Comparison of ENCODE assay signal across 18 mouse cellular contexts in genomic region chr4:126115411-126115810, GRCm38 (mm10). TPM values are rescaled to one million over a fixed set of nuclear protein-coding genes. Genes with fewer than 3 reads are reported as not detected.
DNase-seq lines count a peak whose midpoint lies in the region; ATAC-seq lines count a peak whose summit lies in the region.
"Had no signal": no experiment of that assay in that cellular context is flagged by ENCODE, and none has a peak within 500 bp of the region (broad histone marks: within the 10 kb centered on the region; RNA-seq: fewer than 3 reads in every experiment).

No protein-coding gene starts in this region.

- no peak for ATAC-seq in embryonic facial prominence, embryonic 13.5 days (ENCODE audit: insufficient number of reproducible peaks, insufficient read depth, low FRiP score, low TSS enrichment, low read depth)
- no peak for ATAC-seq in kidney, embryonic 15.5 days (replicated peaks; ENCODE audit: low FRiP score)
- no peak for ATAC-seq in midbrain, embryonic 11.5 days (ENCODE audit: low FRiP score)
- no peak for ATAC-seq in midbrain, embryonic 16.5 days
- no peak for ATAC-seq in limb, embryonic 13.5 days (ENCODE audit: low FRiP score, low read depth)
- ATAC-seq in forebrain, embryonic 12.5 days (ENCODE audit: low FRiP score): no peak
- ATAC-seq: forebrain, embryonic 16.5 days; hindbrain, embryonic 16.5 days had no signal

- no peaks in the 10 kb centered on the region for H3K27me3 ChIP-seq in embryonic facial prominence, embryonic 13.5 days
- no peaks in the 10 kb centered on the region for H3K27me3 ChIP-seq in embryonic facial prominence, embryonic 10.5 days (replicated peaks; ENCODE audit: low read depth, poor library complexity, severe bottlenecking)
- no peaks in the 10 kb centered on the region for H3K27me3 ChIP-seq in kidney, embryonic 15.5 days
- H3K27me3 ChIP-seq in midbrain, embryonic 11.5 days (ENCODE audit: control insufficient read depth, insufficient read depth, low read length): no peaks in the 10 kb centered on the region
- H3K27me3 ChIP-seq in midbrain, embryonic 16.5 days (ENCODE audit: control insufficient read depth, insufficient read depth, low read depth, low read length): no peaks in the 10 kb centered on the region
- H3K27me3 ChIP-seq in limb, embryonic 13.5 days: no peaks in the 10 kb centered on the region
- H3K27me3 ChIP-seq in forebrain, embryonic 12.5 days: no peaks in the 10 kb centered on the region
- H3K27me3 ChIP-seq: heart, embryonic 12.5 days; hindbrain, embryonic 12.5 days had no signal

- WGBS in embryonic facial prominence, embryonic 13.5 days: 81% methylated on average over 9 of the region's 9 CpGs
- WGBS in embryonic facial prominence, embryonic 10.5 days: 85% methylated on average over 9 of the region's 9 CpGs
- 79% methylated on average over 9 of the region's 9 CpGs for WGBS in kidney, embryonic 15.5 days
- 92% methylated on average over 9 of the region's 9 CpGs for WGBS in midbrain, embryonic 11.5 days
- 84% methylated on average over 9 of the region's 9 CpGs for WGBS in midbrain, embryonic 16.5 days
- WGBS in limb, embryonic 13.5 days: 90% methylated on average over 9 of the region's 9 CpGs
- 92% methylated on average over 9 of the region's 9 CpGs for WGBS in forebrain, embryonic 12.5 days

- no peaks in the 10 kb centered on the region for H3K9me3 ChIP-seq in embryonic facial prominence, embryonic 13.5 days
- no peaks in the 10 kb centered on the region for H3K9me3 ChIP-seq in embryonic facial prominence, embryonic 10.5 days
- no peaks in the 10 kb centered on the region for H3K9me3 ChIP-seq in kidney, embryonic 15.5 days (replicated peaks)
- no peaks in the 10 kb centered on the region for H3K9me3 ChIP-seq in midbrain, embryonic 11.5 days (ENCODE audit: control insufficient read depth, low read length)
- no peaks in the 10 kb centered on the region for H3K9me3 ChIP-seq in midbrain, embryonic 16.5 days (replicated peaks; ENCODE audit: control insufficient read depth, low read length, poor library complexity, severe bottlenecking)
- no peaks in the 10 kb centered on the region for H3K9me3 ChIP-seq in limb, embryonic 13.5 days
- no peaks in the 10 kb centered on the region for H3K9me3 ChIP-seq in forebrain, embryonic 12.5 days
- H3K9me3 ChIP-seq: heart, embryonic 12.5 days; hindbrain, embryonic 12.5 days had no signal

- no peak overlapping the region for H3K4me2 ChIP-seq in embryonic facial prominence, embryonic 13.5 days
- no peak overlapping the region for H3K4me2 ChIP-seq in kidney, embryonic 15.5 days
- H3K4me2 ChIP-seq in midbrain, embryonic 11.5 days: no peak overlapping the region
- H3K4me2 ChIP-seq in midbrain, embryonic 16.5 days (ENCODE audit: low read length): no peak overlapping the region
- H3K4me2 ChIP-seq in limb, embryonic 13.5 days (replicated peaks): no peak overlapping the region
- no peak overlapping the region for H3K4me2 ChIP-seq in forebrain, embryonic 12.5 days
- H3K4me2 ChIP-seq: heart, embryonic 12.5 days; hindbrain, embryonic 12.5 days had no signal

- no peak for DNase-seq in embryonic facial prominence, embryonic 10.5 days (ENCODE audit: low spot score)
- DNase-seq in kidney, postnatal 36 days: peak; percentile 40 to 47
- DNase-seq in midbrain, embryonic 11.5 days (ENCODE audit: low spot score, missing footprints): peak; percentile 68
- DNase-seq: adrenal gland, postnatal 14 days; cerebellum, adult 11-12 months; cerebellum, adult 9-11 months; cerebellum, postnatal 36 days; gastrocnemius, postnatal 25 days; heart, postnatal 36 days had no signal

- H3K4me1 ChIP-seq in embryonic facial prominence, embryonic 13.5 days: peaks cover 19% of the 10 kb centered on the region
- H3K4me1 ChIP-seq in embryonic facial prominence, embryonic 10.5 days: peaks cover 25% of the 10 kb centered on the region
- H3K4me1 ChIP-seq in kidney, embryonic 15.5 days: peaks cover 44% of the 10 kb centered on the region
- peaks cover 10% of the 10 kb centered on the region for H3K4me1 ChIP-seq in midbrain, embryonic 11.5 days (ENCODE audit: control insufficient read depth, insufficient read depth, low read length)
- H3K4me1 ChIP-seq in midbrain, embryonic 16.5 days (ENCODE audit: control insufficient read depth, insufficient read depth, low read length): peaks cover 12% of the 10 kb centered on the region
- peaks cover 19% of the 10 kb centered on the region for H3K4me1 ChIP-seq in limb, embryonic 13.5 days
- peaks cover 21% of the 10 kb centered on the region for H3K4me1 ChIP-seq in forebrain, embryonic 12.5 days

- H3K27ac ChIP-seq in embryonic facial prominence, embryonic 13.5 days: no peak overlapping the region
- no peak overlapping the region for H3K27ac ChIP-seq in embryonic facial prominence, embryonic 10.5 days (replicated peaks)
- H3K27ac ChIP-seq in kidney, embryonic 15.5 days: no peak overlapping the region
- no peak overlapping the region for H3K27ac ChIP-seq in midbrain, embryonic 11.5 days (ENCODE audit: low read depth, low read length)
- H3K27ac ChIP-seq in midbrain, embryonic 16.5 days (ENCODE audit: low read length): no peak overlapping the region
- H3K27ac ChIP-seq in limb, embryonic 13.5 days: no peak overlapping the region
- no peak overlapping the region for H3K27ac ChIP-seq in forebrain, embryonic 12.5 days
- H3K27ac ChIP-seq: hindbrain, embryonic 12.5 days had no signal

- 0 out of 2 replicates have a peak, but pooled peaks cover 3% of the 10 kb centered on the region for H3K36me3 ChIP-seq in embryonic facial prominence, embryonic 13.5 days
- H3K36me3 ChIP-seq in embryonic facial prominence, embryonic 10.5 days (replicated peaks): peaks cover 24% of the 10 kb centered on the region; the same call in 1 of the 2 replicates
- peaks cover 15% of the 10 kb centered on the region for H3K36me3 ChIP-seq in kidney, embryonic 15.5 days
- H3K36me3 ChIP-seq in midbrain, embryonic 11.5 days (ENCODE audit: control insufficient read depth, insufficient read depth, low read length): no peaks in the 10 kb centered on the region
- no peaks in the 10 kb centered on the region for H3K36me3 ChIP-seq in midbrain, embryonic 16.5 days (ENCODE audit: control insufficient read depth, insufficient read depth, low read length)
- H3K36me3 ChIP-seq in limb, embryonic 13.5 days: peaks cover 11% of the 10 kb centered on the region; the same call in 1 of the 2 replicates
- 0 out of 2 replicates have a peak, but pooled peaks cover 7% of the 10 kb centered on the region for H3K36me3 ChIP-seq in forebrain, embryonic 12.5 days (replicated peaks)

- 0 out of 2 replicates have a peak overlapping the region, but pooled peaks have one; percentile 11 for H3K9ac ChIP-seq in embryonic facial prominence, embryonic 13.5 days
- H3K9ac ChIP-seq in kidney, embryonic 15.5 days: no peak overlapping the region
- no peak overlapping the region for H3K9ac ChIP-seq in midbrain, embryonic 11.5 days (ENCODE audit: low read length)
- H3K9ac ChIP-seq in midbrain, embryonic 16.5 days (ENCODE audit: low read depth, low read length): no peak overlapping the region
- H3K9ac ChIP-seq in limb, embryonic 13.5 days: 0 out of 2 replicates have a peak overlapping the region, but pooled peaks have one; percentile 19
- no peak overlapping the region for H3K9ac ChIP-seq in forebrain, embryonic 12.5 days
- H3K9ac ChIP-seq: heart, embryonic 12.5 days; hindbrain, embryonic 12.5 days had no signal

- H3K4me3 ChIP-seq in embryonic facial prominence, embryonic 13.5 days: no peak overlapping the region
- H3K4me3 ChIP-seq in embryonic facial prominence, embryonic 10.5 days: no peak overlapping the region
- no peak overlapping the region for H3K4me3 ChIP-seq in kidney, embryonic 15.5 days (replicated peaks)
- H3K4me3 ChIP-seq in midbrain, embryonic 11.5 days (ENCODE audit: low read depth, low read length): no peak overlapping the region
- H3K4me3 ChIP-seq in midbrain, embryonic 16.5 days (ENCODE audit: low read depth, low read length): no peak overlapping the region
- no peak overlapping the region for H3K4me3 ChIP-seq in limb, embryonic 13.5 days
- no peak overlapping the region for H3K4me3 ChIP-seq in forebrain, embryonic 12.5 days (replicated peaks)
- H3K4me3 ChIP-seq: heart, embryonic 12.5 days; hindbrain, embryonic 12.5 days had no signal

RNA-seq across cellular contexts. Expression of gene Stk40, which starts 11.7 kb away (rescaled TPM):
- 34.9 and 36.6 TPM in 2 replicates for polyA plus RNA-seq in embryonic facial prominence, embryonic 13.5 days (2015; fragmentation: Nextera tagmentation; extraction: Ambion mirVana)
- polyA plus RNA-seq in embryonic facial prominence, embryonic 10.5 days (2016; fragmentation: Nextera tagmentation; extraction: Ambion mirVana): 43.8 and 44.5 TPM in 2 replicates
- polyA plus RNA-seq in kidney, embryonic 15.5 days (2015; fragmentation: Nextera tagmentation; extraction: Ambion mirVana): 38.2 and 41.3 TPM in 2 replicates
- 20.8 and 25.4 TPM in 2 replicates for polyA plus RNA-seq in midbrain, embryonic 11.5 days (2014; fragmentation: Nextera tagmentation; extraction: Ambion mirVana)
- polyA plus RNA-seq in midbrain, embryonic 16.5 days (2015; fragmentation: Nextera tagmentation; extraction: Ambion mirVana): 27.1 and 31.1 TPM in 2 replicates
- 38.7 and 39.0 TPM in 2 replicates for polyA plus RNA-seq in limb, embryonic 13.5 days (2015; fragmentation: Nextera tagmentation; extraction: Ambion mirVana)
- 42.8 and 48.5 TPM in 2 replicates for polyA plus RNA-seq in forebrain, embryonic 12.5 days (2016; fragmentation: Nextera tagmentation; extraction: Ambion mirVana)

RNA-seq across cellular contexts. Expression of gene Lsm10, which starts 19.0 kb away (rescaled TPM):
- polyA plus RNA-seq in embryonic facial prominence, embryonic 13.5 days (2015; fragmentation: Nextera tagmentation; extraction: Ambion mirVana): 46.7 and 50.3 TPM in 2 replicates
- 44.9 and 48.5 TPM in 2 replicates for polyA plus RNA-seq in embryonic facial prominence, embryonic 10.5 days (2016; fragmentation: Nextera tagmentation; extraction: Ambion mirVana)
- 51.8 and 52.9 TPM in 2 replicates for polyA plus RNA-seq in kidney, embryonic 15.5 days (2015; fragmentation: Nextera tagmentation; extraction: Ambion mirVana)
- 40.8 and 45.7 TPM in 2 replicates for polyA plus RNA-seq in midbrain, embryonic 11.5 days (2014; fragmentation: Nextera tagmentation; extraction: Ambion mirVana)
- 55.1 and 63.5 TPM in 2 replicates for polyA plus RNA-seq in midbrain, embryonic 16.5 days (2015; fragmentation: Nextera tagmentation; extraction: Ambion mirVana)
- 44.7 and 46.3 TPM in 2 replicates for polyA plus RNA-seq in limb, embryonic 13.5 days (2015; fragmentation: Nextera tagmentation; extraction: Ambion mirVana)
- 41.9 and 46.6 TPM in 2 replicates for polyA plus RNA-seq in forebrain, embryonic 12.5 days (2016; fragmentation: Nextera tagmentation; extraction: Ambion mirVana)

RNA-seq across cellular contexts. Expression of gene Eva1b, which starts 32.1 kb away (rescaled TPM):
- 70.2 and 78.2 TPM in 2 replicates for polyA plus RNA-seq in embryonic facial prominence, embryonic 13.5 days (2015; fragmentation: Nextera tagmentation; extraction: Ambion mirVana)
- polyA plus RNA-seq in embryonic facial prominence, embryonic 10.5 days (2016; fragmentation: Nextera tagmentation; extraction: Ambion mirVana): 37.1 and 38.9 TPM in 2 replicates
- polyA plus RNA-seq in kidney, embryonic 15.5 days (2015; fragmentation: Nextera tagmentation; extraction: Ambion mirVana): 90.0 and 98.5 TPM in 2 replicates
- 22.4 and 24.8 TPM in 2 replicates for polyA plus RNA-seq in midbrain, embryonic 11.5 days (2014; fragmentation: Nextera tagmentation; extraction: Ambion mirVana)
- 7.9 and 10.0 TPM in 2 replicates for polyA plus RNA-seq in midbrain, embryonic 16.5 days (2015; fragmentation: Nextera tagmentation; extraction: Ambion mirVana)
- 74.5 and 77.5 TPM in 2 replicates for polyA plus RNA-seq in limb, embryonic 13.5 days (2015; fragmentation: Nextera tagmentation; extraction: Ambion mirVana)
- polyA plus RNA-seq in forebrain, embryonic 12.5 days (2016; fragmentation: Nextera tagmentation; extraction: Ambion mirVana): 13.1 and 15.9 TPM in 2 replicates

RNA-seq across cellular contexts. Expression of gene Sh3d21, which starts 47.9 kb away (rescaled TPM):
- polyA plus RNA-seq in embryonic facial prominence, embryonic 13.5 days (2015; fragmentation: Nextera tagmentation; extraction: Ambion mirVana): 8.6 and 10.3 TPM in 2 replicates
- polyA plus RNA-seq in embryonic facial prominence, embryonic 10.5 days (2016; fragmentation: Nextera tagmentation; extraction: Ambion mirVana): 2.0 and 3.1 TPM in 2 replicates
- 8.3 and 9.5 TPM in 2 replicates for polyA plus RNA-seq in kidney, embryonic 15.5 days (2015; fragmentation: Nextera tagmentation; extraction: Ambion mirVana)
- polyA plus RNA-seq in midbrain, embryonic 11.5 days (2014; fragmentation: Nextera tagmentation; extraction: Ambion mirVana): 1.4 TPM in 2 replicates
- polyA plus RNA-seq in midbrain, embryonic 16.5 days (2015; fragmentation: Nextera tagmentation; extraction: Ambion mirVana): 1.4 and 1.8 TPM in 2 replicates
- 9.3 and 10.5 TPM in 2 replicates for polyA plus RNA-seq in limb, embryonic 13.5 days (2015; fragmentation: Nextera tagmentation; extraction: Ambion mirVana)
- polyA plus RNA-seq in forebrain, embryonic 12.5 days (2016; fragmentation: Nextera tagmentation; extraction: Ambion mirVana): 0.96 and 1.5 TPM in 2 replicates

RNA-seq across cellular contexts. Expression of gene Oscp1, which starts 57.0 kb away (rescaled TPM):
- 19.2 and 22.2 TPM in 2 replicates for polyA plus RNA-seq in embryonic facial prominence, embryonic 13.5 days (2015; fragmentation: Nextera tagmentation; extraction: Ambion mirVana)
- polyA plus RNA-seq in embryonic facial prominence, embryonic 10.5 days (2016; fragmentation: Nextera tagmentation; extraction: Ambion mirVana): 21.9 and 24.2 TPM in 2 replicates
- 19.0 and 19.1 TPM in 2 replicates for polyA plus RNA-seq in kidney, embryonic 15.5 days (2015; fragmentation: Nextera tagmentation; extraction: Ambion mirVana)
- polyA plus RNA-seq in midbrain, embryonic 11.5 days (2014; fragmentation: Nextera tagmentation; extraction: Ambion mirVana): 22.5 and 25.9 TPM in 2 replicates
- polyA plus RNA-seq in midbrain, embryonic 16.5 days (2015; fragmentation: Nextera tagmentation; extraction: Ambion mirVana): 40.0 and 48.5 TPM in 2 replicates
- 17.2 and 19.4 TPM in 2 replicates for polyA plus RNA-seq in limb, embryonic 13.5 days (2015; fragmentation: Nextera tagmentation; extraction: Ambion mirVana)
- 26.8 and 32.2 TPM in 2 replicates for polyA plus RNA-seq in forebrain, embryonic 12.5 days (2016; fragmentation: Nextera tagmentation; extraction: Ambion mirVana)

Comparison
In these comparisons a context has a peak if more than half of its experiments do, and no peak if none do; other contexts are left out.
1. H3K9ac ChIP-seq: peak in embryonic facial prominence, embryonic 13.5 days (single experiment) and limb, embryonic 13.5 days (single experiment); none in kidney, embryonic 15.5 days (single experiment), midbrain, embryonic 11.5 days (single experiment), midbrain, embryonic 16.5 days (single experiment) and forebrain, embryonic 12.5 days (single experiment).